Mouse (Mus musculus): ENCODE data around the gene Tnr. TPM values are rescaled to one million over a fixed set of nuclear protein-coding genes. Genes with fewer than 3 reads are reported as not detected.

The Tnr gene
- total RNA-seq, 1 experiment from 2014 or later, result not detected

DNA sequence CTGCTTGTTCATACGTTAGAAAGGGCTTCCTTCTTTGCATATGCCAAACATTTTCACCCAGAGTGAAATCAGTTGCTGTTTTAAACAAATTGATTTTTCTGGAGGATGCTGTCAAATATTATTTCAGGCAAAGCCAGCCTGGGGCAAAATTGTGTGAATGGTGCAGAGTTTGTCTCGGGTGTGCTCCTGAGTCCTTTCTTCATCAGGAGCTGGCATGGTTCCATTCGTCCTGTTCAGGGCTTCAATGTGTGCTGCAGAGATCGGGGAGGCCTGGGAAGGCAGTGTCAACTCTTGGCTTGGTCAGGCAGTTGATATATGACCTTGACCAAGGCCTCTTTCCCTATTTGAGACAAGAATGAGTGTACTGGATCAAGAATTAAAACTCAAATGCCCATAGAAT, 92.1 kb downstream of the Tnr start:
- ATAC-seq (replicated peaks; ENCODE audit: low read depth, poor library complexity, severe bottlenecking), result no peak

DNA sequence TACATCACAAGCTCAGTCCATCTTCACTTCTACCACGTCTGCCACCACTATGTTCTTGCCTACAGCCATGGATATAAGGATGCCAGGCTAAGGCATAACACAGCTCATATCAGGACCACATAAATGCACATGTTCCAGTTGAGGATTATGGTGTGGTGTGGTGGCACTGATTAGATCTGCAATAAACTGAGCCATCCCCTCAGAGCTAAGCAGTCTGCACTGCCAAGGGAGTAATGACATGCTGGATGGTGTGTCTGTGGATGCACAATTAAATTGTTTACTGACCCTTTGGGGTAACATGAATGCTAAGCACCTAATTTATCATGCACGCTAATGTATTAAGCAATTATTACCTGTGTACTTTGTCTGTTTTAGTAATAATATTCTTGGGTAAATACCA, 95.6 kb downstream of the Tnr start:
- no peak for ATAC-seq (replicated peaks; ENCODE audit: low read depth, poor library complexity, severe bottlenecking)

DNA sequence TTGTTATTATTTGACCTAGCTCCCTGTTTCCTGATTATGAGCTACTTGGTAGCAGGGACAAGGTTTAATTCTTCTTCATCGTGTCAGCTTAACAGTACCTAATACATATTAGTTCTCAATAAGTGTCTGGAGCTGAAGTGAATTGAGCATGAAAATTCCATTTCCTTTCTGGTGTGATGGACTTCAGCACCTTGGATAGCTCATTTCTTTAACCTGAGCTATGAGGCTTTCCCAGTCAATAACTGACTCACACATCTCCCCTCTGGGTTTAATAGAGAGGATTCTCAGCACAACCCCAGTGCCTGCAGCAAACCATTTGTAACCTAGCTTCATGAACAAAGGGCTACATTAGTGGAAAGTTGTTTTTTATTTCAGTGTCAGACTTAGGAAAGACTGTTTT, 97.8 kb downstream of the Tnr start:
- no peak for ATAC-seq (replicated peaks; ENCODE audit: low read depth, poor library complexity, severe bottlenecking)

DNA sequence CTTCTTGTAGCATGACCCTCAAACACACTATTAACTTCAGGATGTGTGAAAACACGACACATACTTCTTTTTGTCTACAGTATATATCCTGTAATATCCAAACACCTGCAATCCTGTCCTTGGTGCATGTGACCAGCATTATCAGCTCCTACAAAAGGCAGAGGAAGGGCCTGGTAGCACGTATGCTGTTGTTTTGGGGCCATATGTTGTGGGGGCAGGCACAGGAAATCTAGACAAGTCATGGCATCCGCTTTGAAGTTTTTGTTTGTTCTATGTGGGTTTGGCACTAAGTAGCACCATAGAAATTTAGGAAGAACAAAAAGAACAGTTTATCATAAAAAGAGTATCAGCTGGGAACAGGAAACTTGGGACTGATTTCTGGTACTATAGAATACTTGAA, 105.5 kb downstream of the Tnr start:
- no peak for ATAC-seq (replicated peaks; ENCODE audit: low read depth, poor library complexity, severe bottlenecking)

DNA sequence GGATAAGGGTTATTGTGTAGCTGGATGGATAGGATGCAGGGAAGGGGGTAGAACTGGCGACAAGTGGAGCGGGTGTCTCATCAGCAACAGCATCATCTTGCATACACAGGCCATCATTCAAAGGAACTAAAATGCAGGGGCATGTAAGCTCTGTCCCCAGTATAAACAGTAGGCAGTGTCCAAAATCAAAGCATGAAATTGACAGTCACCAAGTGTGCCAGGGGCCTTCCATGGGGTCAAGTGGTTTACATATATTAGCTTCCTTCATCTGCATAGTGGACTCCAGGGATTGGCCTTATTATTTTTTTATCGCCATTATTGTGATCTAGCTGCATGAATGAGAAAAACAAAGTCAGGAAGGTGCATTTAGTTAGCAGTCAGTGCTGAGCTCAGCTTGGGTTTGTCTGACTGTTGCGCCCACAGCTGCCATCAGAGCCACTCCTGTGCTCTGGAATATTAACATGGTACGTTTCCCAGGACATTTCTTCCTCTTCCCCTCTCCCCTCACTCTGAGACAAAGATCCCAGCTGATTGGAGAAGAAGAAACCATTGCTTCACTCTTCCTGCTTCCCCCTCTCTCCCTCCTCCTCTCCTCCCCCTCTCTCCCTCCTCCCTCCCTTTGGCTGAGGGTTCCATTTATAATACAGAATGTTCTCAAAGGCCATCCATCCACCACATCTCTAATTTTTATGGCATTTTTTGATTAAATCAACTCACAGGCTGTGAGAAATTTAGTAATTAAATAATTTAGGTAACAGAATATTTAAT, 106.4 kb downstream of the Tnr start:
- ATAC-seq (replicated peaks; ENCODE audit: low read depth, poor library complexity, severe bottlenecking), result no peak

DNA sequence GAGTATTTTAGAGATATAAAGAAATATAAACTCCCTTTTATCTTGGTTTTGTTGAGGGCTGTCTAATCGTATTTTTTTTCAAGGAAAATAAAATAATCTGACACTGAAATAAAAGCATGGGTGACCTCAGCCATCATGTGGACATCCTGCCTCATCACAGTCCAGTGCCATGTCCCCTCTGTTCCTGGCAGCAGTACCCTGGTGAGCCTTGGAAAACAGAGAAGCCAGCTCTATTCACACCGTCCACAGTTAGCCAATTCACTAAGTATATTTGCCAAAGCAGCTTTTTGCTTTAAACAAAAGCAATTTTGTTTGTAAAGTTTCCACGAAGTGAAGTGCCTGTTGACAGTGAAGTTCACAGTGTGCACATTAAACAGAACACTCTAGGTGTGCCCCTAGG, 109.0 kb downstream of the Tnr start:
- no peak for ATAC-seq (replicated peaks; ENCODE audit: low read depth, poor library complexity, severe bottlenecking)

DNA sequence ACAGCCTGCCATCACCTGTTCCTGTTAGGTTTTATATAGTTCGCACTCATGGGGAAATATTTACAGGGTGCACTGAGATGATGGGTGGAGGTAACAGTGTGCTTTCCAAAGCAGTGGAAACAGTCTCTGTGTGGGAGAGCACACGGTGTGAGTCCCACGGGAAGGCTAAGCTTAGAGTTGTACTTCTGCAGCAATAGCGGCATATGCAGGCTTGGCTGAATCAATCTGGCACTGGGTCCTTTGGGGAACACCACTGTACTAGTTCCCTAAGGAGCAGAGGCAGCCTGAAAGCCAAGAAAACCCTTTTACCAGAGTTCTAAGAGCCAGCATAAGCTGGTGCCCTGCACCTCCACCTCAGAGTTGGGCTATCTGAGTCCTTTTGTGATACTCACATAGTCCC, 115.8 kb downstream of the Tnr start:
- no peak for ATAC-seq (replicated peaks; ENCODE audit: low read depth, poor library complexity, severe bottlenecking)

DNA sequence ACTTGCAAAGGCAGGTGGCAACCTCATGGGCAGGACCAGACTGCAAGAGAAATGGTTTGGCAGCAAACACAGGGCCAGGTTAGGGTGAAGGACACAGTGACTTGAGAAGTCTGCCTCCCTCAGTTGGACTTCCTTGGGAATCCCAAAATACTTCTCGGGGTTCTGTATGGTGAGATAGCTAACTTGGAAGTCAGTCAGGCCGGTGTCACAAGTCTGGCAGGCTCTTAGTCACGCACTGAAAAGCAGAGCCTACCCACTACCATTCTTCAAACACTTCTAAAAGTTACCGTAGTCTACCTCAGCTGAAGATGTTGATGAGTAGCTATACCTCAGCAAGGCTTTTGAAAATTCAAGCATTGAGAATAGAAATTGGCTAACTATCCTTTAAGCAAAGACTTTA, 122.2 kb downstream of the Tnr start:
- ATAC-seq (replicated peaks; ENCODE audit: low read depth, poor library complexity, severe bottlenecking), result no peak

DNA sequence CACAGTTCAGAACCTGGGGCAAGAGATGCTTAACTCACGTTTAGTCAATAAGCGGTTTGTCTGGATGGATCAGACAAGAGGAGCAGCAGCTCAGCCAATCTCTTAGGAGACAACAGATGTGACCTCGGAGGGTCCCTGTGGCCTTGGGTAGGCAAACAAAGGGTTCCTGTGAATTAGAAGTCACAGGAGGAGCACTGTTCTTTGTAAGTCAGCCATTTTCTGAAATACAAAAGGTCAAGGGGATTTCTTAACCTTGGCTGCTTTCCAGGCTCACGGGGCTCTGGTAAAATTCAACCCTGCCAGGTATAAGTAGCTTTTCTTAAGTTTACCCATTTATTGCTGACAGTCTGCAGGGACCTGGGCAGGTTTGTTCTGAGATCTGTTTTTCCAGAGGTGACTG, 126.9 kb downstream of the Tnr start:
- ATAC-seq (replicated peaks; ENCODE audit: low read depth, poor library complexity, severe bottlenecking), result no peak

DNA sequence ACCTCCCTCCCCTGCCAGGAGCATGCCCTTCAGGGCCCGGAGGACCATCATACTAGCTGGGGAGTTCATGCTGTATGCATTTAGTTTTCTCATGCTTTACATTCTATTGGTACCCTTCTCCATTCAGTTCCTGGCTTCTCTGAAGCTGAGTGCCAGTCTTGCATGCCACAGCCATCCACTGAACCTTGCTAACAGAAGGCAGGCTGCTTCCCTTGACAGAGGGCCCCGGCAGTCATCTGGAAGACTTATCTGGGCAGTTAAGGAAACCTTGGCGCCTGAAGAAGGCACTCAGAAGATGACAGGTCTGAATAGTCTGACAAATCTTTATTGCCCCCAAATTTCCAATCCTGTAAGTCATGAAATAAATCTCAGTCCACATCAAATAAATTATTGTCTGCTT, 131.7 kb downstream of the Tnr start:
- ATAC-seq (replicated peaks; ENCODE audit: low read depth, poor library complexity, severe bottlenecking), result no peak

DNA sequence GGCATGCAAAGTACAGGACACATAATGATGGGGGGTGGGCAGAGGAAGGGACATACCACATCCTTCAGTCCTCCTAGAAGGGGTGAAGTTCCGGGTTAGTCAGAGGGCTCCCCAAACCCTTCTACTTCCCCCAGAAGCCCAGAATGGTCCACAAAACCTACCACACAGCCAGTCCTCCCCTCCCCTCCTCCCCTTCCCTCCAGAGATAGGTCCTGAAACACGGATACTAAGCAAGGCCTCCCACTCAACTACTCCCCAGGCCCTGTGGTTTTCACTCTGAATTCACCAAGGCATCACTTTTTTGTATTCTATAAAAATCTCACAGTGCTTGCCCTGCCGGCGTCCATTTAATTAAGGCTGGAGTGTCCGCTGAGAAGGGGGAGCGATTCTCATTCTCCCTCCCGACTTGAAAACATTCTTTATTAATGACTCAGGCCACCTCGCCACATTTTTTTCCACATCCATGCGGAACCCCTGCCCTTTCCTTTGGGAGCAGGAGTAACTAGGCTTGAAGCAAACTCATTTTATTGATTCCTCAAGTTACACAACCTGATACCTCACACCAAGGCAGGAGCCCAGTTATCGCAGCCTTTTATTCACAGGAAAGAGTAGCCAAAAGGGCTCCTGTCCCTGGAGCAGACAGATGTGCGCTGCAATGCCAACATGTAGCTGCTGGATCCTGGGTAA, 134.4 kb downstream of the Tnr start:
- no peak for ATAC-seq (replicated peaks; ENCODE audit: low read depth, poor library complexity, severe bottlenecking)

DNA sequence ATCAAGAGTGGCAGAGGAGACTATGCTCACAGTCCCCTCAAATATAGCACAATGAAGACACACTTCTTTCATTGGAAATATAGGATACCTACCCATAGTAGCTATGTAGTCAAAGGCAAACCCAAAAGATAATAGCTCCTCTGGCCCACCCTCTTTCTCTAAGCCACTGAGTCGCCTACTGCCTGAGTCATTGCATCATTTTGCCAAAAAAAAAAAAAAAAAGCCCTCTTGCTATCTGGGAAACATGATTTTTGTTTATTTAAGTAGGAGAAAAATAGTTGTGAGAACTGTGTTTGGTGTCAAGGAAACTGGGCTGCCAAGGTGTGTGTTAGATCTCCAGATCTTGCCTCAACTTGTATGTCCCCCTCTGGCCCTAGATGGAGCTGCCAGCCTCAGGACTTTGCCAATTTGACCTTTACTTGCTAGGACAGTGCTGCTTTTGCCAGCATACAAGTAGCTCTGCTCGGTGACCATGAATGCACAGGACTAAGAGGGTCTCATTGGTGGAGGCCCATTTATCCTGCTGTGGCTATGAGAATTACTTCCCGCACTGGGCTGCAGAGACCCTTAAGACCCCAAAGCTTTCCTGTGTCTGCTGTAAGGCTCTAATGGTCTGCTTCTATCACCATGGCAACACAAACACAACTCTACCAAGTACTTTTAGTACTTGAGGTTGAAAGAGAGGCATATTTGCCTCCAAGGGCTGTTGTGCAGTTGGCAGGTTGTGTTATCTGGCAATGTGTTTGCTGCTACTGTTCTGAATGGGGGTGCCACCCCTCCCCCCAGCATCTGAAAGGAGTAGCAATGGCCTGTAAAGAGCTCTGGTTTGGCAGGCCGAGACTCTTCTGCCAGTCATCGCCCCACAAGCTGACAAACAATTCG, 137.3 kb downstream of the Tnr start:
- ATAC-seq (replicated peaks; ENCODE audit: low read depth, poor library complexity, severe bottlenecking), result no peak

DNA sequence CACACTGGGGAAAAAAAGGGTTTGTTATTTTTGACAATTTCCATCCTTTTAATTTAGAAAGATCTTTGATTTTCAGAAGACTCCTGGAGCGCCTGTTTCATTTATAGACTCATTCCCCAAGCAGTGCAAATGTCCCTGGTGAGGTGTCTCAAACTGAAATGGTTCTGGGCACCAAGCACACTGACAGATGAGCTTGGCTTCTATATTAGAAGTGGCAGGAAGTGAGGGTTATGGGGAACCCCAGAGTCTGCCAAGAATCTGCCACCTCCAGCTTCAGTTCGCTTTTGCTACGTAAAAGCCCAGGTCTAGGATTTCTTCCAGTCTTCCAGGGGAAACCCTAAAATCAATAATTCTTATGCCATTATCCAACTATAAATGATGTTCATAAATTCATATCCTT, 140.9 kb downstream of the Tnr start:
- no peak for ATAC-seq (replicated peaks; ENCODE audit: low read depth, poor library complexity, severe bottlenecking)

DNA sequence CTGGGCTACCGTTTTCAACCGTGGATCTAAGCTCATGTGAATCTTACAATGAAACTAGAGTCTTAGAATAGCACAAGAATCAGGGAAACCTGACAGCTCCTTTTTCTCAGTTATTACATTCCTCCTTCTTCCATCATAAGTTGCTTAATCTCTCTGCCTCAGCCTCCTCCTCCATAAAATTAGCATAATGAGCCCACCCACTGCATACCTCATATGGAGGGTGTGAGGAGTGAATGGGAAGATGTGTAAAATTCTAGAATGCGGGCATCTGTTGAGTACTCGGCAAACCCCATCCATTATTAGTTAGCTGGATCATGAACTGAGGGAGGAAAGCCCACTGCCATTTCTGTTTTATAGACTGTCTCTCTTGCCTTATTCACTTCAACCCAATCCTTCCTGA, 141.4 kb downstream of the Tnr start:
- ATAC-seq (replicated peaks; ENCODE audit: low read depth, poor library complexity, severe bottlenecking), result no peak

DNA sequence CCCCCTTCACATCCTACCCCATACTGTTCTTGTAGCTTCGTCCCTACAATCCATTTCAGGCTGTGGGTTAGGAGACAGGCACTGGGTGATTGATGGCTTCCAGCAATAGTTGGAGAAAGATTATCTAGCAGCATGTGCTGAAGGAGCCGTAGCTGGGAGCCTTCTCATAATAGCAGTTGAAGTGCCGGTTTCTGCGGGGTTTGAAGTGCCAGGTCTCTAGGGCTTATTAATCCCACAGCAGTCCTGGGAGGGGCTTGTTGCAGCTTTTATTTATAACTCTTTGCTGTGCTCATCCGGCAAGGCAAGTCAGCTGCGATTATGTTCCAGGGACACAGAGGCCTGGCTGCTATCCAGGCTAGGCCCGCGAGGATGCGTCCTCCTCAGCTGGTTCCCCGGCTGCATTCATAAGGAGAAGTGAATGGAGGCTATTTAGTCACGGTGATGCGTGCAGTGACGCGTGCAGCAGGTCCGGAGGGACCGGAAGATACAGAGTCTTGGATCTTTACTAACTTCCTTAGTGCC, 147.1 kb downstream of the Tnr start:
- ATAC-seq (replicated peaks; ENCODE audit: low read depth, poor library complexity, severe bottlenecking), result no peak

DNA sequence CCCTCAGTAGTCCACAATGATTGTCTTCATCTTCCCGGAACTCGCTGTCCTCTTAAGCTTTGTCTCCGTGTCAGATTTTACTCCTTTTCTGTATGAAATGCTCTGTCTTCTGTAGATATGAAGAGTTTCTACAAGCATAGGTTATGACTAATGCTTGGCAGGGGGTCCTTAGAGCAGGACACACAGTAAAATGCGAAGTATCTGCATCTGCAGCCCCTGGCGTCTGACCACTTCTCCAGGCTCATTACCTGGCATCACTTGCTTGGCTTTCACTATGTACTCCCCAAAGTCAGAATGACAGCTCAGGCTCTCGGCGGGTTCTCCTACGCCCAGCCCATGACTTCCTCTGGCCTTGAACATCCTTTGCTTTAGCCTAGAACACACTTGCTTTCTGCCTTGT, 147.6 kb downstream of the Tnr start:
- no peak for ATAC-seq (replicated peaks; ENCODE audit: low read depth, poor library complexity, severe bottlenecking)

DNA sequence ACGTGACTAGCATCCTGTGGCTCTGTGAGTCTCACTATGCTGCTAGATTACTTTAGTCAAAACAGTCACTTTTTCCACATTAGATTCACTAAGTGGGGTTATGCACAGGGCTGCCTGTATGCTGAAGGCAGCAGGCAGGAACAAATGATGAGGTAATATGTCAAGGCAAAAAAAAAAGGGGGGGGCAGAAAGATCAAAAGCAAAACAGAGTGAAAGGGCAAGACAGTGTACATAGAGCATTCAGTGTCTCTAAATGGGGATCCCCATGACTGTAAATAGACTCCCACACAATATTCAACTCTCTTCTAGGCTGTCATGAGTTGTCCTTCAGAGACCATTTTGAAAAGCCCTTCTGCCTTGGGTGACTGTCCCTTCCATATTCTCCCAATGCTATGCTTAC, 150.7 kb downstream of the Tnr start:
- no peak for ATAC-seq (replicated peaks; ENCODE audit: low read depth, poor library complexity, severe bottlenecking)

DNA sequence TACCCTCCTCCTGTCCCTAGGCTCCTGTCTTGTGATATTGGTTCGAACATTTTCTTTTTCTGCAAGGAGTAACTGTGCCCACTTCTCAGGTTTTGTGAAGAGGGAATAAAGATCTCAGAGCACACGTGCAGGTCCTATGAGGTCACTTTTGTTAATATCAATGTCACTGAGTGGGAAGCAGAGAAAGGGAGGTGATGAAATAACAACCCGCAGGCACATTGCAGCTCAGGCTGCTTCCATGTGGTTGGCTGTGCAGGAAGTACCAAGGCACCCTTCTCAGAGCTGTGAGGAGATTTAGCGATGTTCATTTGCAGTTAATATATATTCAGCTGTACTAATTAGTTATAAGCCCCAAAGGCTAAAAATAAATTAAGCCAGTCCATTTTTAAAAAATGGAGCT, 151.9 kb downstream of the Tnr start:
- peak; percentile 62; the same call in 1 of the 2 replicates for ATAC-seq (replicated peaks; ENCODE audit: low read depth, poor library complexity, severe bottlenecking)

DNA sequence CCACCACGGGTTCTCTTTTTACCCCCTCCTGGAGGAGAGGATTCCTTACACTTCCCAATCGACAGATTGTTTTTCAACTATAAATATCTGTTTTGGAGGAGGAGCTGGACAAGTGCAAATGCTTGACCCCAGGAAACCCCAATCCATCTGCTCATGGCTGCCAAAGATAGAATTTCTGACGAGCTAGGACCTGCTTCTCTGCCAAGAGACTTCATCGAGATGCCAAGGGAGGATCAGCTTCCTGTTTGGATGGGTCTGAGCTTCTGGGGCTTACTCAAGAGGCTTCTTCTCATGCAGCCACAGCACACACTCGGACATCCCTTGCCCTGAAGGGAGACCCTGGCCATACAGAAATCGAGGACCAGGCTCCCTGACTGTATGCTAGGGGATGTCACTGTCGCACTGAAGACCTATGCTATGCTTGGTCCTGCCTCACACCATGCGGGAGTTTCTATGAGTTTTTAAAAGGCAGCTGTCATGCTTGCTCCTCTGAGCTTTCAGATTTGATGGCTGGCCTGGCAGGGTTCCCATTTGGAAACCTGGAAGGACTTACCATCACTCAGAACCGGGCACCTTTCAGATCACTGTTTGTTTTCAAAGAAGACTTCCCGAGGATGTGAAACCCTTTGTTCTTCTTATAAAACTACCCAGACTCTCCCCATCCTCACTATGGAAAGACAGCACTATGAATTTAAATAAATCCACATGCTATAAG, 154.8 kb downstream of the Tnr start:
- ATAC-seq (replicated peaks; ENCODE audit: low read depth, poor library complexity, severe bottlenecking), result no peak

DNA sequence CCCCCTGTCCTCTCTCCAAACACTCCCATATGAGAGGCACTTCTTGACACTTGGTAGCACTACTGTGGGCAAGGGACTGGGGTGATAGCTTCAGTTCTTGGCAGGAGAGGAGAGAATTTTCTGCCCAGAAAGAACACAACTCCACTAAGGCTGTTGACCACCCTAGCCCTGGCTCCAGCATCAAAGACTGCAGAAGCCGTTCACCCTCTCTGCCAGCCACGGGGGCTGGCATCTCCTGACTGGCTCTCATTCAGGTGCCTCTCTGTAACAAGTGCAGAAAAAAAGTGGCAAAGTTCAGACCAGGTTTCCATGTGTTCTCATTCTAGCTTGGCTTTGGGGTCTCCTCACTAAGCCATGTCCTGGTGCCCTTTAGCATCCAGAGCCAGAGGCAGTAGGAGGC, 157.7 kb downstream of the Tnr start:
- ATAC-seq (replicated peaks; ENCODE audit: low read depth, poor library complexity, severe bottlenecking), result no peak
